Mouse (Mus musculus) CH12.LX (cell line): ENCODE results near the gene Mgat4c.

Experiments used
- CHD2 ChIP-seq: IDR thresholded peaks from 2 replicates; pipeline ENCODE4 v1.6.1; 2011; ENCODE audit warnings: low read length, improper control_type of control experiment
- CTCF ChIP-seq, 2 experiments: IDR thresholded peaks in 1 of 2; conservative IDR thresholded peaks in 1 of 2; 2 replicates each; pipeline ENCODE4 v1.5.1; 2011 to 2012; ENCODE audit warnings: low read depth in 2 of 2, low read length in 2 of 2, improper control_type of control experiment in 1 of 2, inconsistent platforms in 1 of 2, mild to moderate bottlenecking in 1 of 2, moderate library complexity in 1 of 2
- ELF1 ChIP-seq: IDR thresholded peaks from 2 replicates; pipeline ENCODE4 v1.6.1; 2014; ENCODE audit warnings: low read depth, mild to moderate bottlenecking, inconsistent platforms, low read length, improper control_type of control experiment
- EP300 ChIP-seq: IDR thresholded peaks from 2 replicates; pipeline ENCODE4 v1.6.1; 2011; ENCODE audit warnings: low read length, improper control_type of control experiment
- HCFC1 ChIP-seq: IDR thresholded peaks from 2 replicates; pipeline ENCODE4 v1.6.1; 2012; ENCODE audit warnings: low read depth, mild to moderate bottlenecking, inconsistent platforms, low read length, improper control_type of control experiment
- MAFK ChIP-seq: IDR thresholded peaks from 2 replicates; pipeline ENCODE4 v1.6.1; 2011; ENCODE audit warnings: low read length, improper control_type of control experiment; ENCODE audit not compliant: insufficient replicate concordance
- PAX5 ChIP-seq: IDR thresholded peaks from 2 replicates; pipeline ENCODE4 v1.6.1; 2012; ENCODE audit warnings: low read length, inconsistent platforms, mixed read lengths
- POLR2A ChIP-seq: IDR thresholded peaks from 2 replicates; pipeline ENCODE4 v1.6.1; 2011; ENCODE audit warnings: low read depth, mild to moderate bottlenecking, improper control_type of control experiment, low read length
- POLR2AphosphoS2 ChIP-seq: IDR thresholded peaks from 2 replicates; pipeline ENCODE4 v1.6.1; 2011; ENCODE audit warnings: low read depth, low read length, improper control_type of control experiment
- USF2 ChIP-seq: conservative IDR thresholded peaks from 2 replicates; pipeline ENCODE4 v1.6.1; 2011; ENCODE audit warnings: low read depth, low read length, improper control_type of control experiment
- ZMIZ1 ChIP-seq: IDR thresholded peaks from 2 replicates; pipeline ENCODE4 v1.6.1; 2012; ENCODE audit warnings: low read depth, mild to moderate bottlenecking, inconsistent platforms, low read length, improper control_type of control experiment

- no peak for TF ChIP-seq ELF1
- no peak for TF ChIP-seq MAFK
- TF ChIP-seq HCFC1, result no peak
- TF ChIP-seq CTCF (conservative IDR thresholded peaks at IDR 0.05 in 1 of 2, IDR thresholded peaks at IDR 0.05 in 1 of 2; ENCODE audit: low read depth in 2 of 2, low read length in 2 of 2), result no peak
- TF ChIP-seq POLR2A, result no peak
- no peak for TF ChIP-seq USF2
- no peak for TF ChIP-seq POLR2AphosphoS2
- no peak for TF ChIP-seq CHD2
- no peak for TF ChIP-seq PAX5
- TF ChIP-seq EP300, result no peak
- no peak for TF ChIP-seq ZMIZ1
Measured at GRCm38 (mm10) chr10:102127340-102127739, 446.1 kb downstream of the Mgat4c start.
